21 mouse cellular contexts compared by ENCODE assay signal in genomic region chr6:54963599-54963998, GRCm38 (mm10). TPM values are rescaled to one million over a fixed set of nuclear protein-coding genes. Genes with fewer than 3 reads are reported as not detected.
DNase-seq lines count a peak whose midpoint lies in the region; ATAC-seq and TF ChIP-seq lines count a peak whose summit lies in the region.
"Had no signal": no experiment of that assay in that cellular context is flagged by ENCODE, and none has a peak within 500 bp of the region (broad histone marks: within the 10 kb centered on the region; RNA-seq: fewer than 3 reads in every experiment).

No protein-coding gene starts in this region.

- no peaks in the 10 kb centered on the region; the same call in 1 of the 2 replicates for H3K9me3 ChIP-seq in ES-Bruce4 (replicated peaks; ENCODE audit: control insufficient read depth, insufficient read depth, low read length, poor library complexity, severe bottlenecking)
- H3K9me3 ChIP-seq in MEL (replicated peaks; ENCODE audit: insufficient read depth, low read length) = no peaks in the 10 kb centered on the region
- H3K9me3 ChIP-seq: embryonic facial prominence, embryonic 13.5 days; embryonic facial prominence, embryonic 15.5 days; forebrain, embryonic 10.5 days; forebrain, embryonic 12.5 days; G1E had no signal

- H3K4me3 ChIP-seq in ES-Bruce4 (ENCODE audit: low read depth, low read length) (no peak overlapping the region), MEL (ENCODE audit: control insufficient read depth in 1 of 2, insufficient read depth in 1 of 2, low read depth in 2 of 2, low read length in 2 of 2) (no peak overlapping the region)
- H3K4me3 ChIP-seq: embryonic facial prominence, embryonic 13.5 days; embryonic facial prominence, embryonic 15.5 days; erythroblast, embryonic 14.5 days; forebrain, embryonic 10.5 days; forebrain, embryonic 12.5 days had no signal

- DNase-seq in MEL (ENCODE audit: low read depth, low spot score) = peak; percentile 22
- no peak for DNase-seq in kidney, adult 18-20 months
- no peak for DNase-seq in embryo, embryonic 9.5 days (ENCODE audit: extremely low spot score)
- DNase-seq: adrenal gland, adult 8-10 months; adrenal gland, postnatal 14 days; adrenal gland, postnatal 36 days; cerebellum, adult 11-12 months; cerebellum, adult 2 months; cerebellum, adult 9-10 months; cerebellum, postnatal 10 days; cerebellum, postnatal 25 days had no signal

- H3K27ac ChIP-seq in ES-Bruce4 (ENCODE audit: insufficient read depth, low read length) (peak overlapping the region; percentile 99), MEL (ENCODE audit: control insufficient read depth, low read depth, low read length) (no peak overlapping the region)
- H3K27ac ChIP-seq: embryonic facial prominence, embryonic 13.5 days; embryonic facial prominence, embryonic 15.5 days; forebrain, embryonic 10.5 days; forebrain, embryonic 12.5 days had no signal

- H3K4me1 ChIP-seq in ES-Bruce4 (ENCODE audit: control insufficient read depth, insufficient read depth, low read length) = peaks cover 8% of the 10 kb centered on the region
- H3K4me1 ChIP-seq in MEL (ENCODE audit: control insufficient read depth in 1 of 2, insufficient read depth in 2 of 2, low read length in 2 of 2) = peaks cover 0 to 4% of the 10 kb centered on the region in 2 experiments; a peak in 1 of 4 replicates
- H3K4me1 ChIP-seq: forebrain, embryonic 10.5 days; forebrain, embryonic 12.5 days had no signal

- peak; percentile 57; the same call in 1 of the 2 replicates for ATAC-seq in megakaryocyte-erythroid progenitor cell, adult 5-6 weeks (replicated peaks; ENCODE audit: low FRiP score, low TSS enrichment, poor library complexity, severe bottlenecking)
- ATAC-seq: forebrain, embryonic 14.5 days; forebrain, embryonic 16.5 days had no signal

- no peaks in the 10 kb centered on the region for H3K36me3 ChIP-seq in ES-Bruce4 (ENCODE audit: control insufficient read depth, insufficient read depth, low read length, poor library complexity, severe bottlenecking)
- H3K36me3 ChIP-seq in MEL (ENCODE audit: control insufficient read depth in 1 of 2, insufficient read depth in 2 of 2, low read length in 2 of 2) = peaks cover 0 to 2% of the 10 kb centered on the region in 2 experiments; a peak in 2 of 4 replicates
- H3K36me3 ChIP-seq: embryonic facial prominence, embryonic 13.5 days; embryonic facial prominence, embryonic 15.5 days; forebrain, embryonic 10.5 days; forebrain, embryonic 12.5 days; G1E had no signal

- TF ChIP-seq RAD21 in MEL (IDR thresholded peaks at IDR 0.05; ENCODE audit: low read depth, low read length) = no peak

- TF ChIP-seq EP300 in ES-Bruce4 (IDR thresholded peaks at IDR 0.05; ENCODE audit: insufficient read depth, low read depth, low read length) (no peak), MEL (IDR thresholded peaks at IDR 0.05; ENCODE audit: low read depth in 1 of 2, low read length in 2 of 2) (no peak)

- no peak overlapping the region for H3K9ac ChIP-seq in ES-Bruce4 (ENCODE audit: low read depth, poor library complexity, severe bottlenecking)
- H3K9ac ChIP-seq in MEL (ENCODE audit: control insufficient read depth, low read depth, low read length, poor library complexity, severe bottlenecking) = no peak overlapping the region
- H3K9ac ChIP-seq: embryonic facial prominence, embryonic 13.5 days; embryonic facial prominence, embryonic 15.5 days; forebrain, embryonic 12.5 days had no signal

- no peak for TF ChIP-seq CTCF in ES-Bruce4 (IDR thresholded peaks at IDR 0.05; ENCODE audit: low read depth, low read length)
- TF ChIP-seq CTCF in MEL (IDR thresholded peaks at IDR 0.05 in 2 of 3, conservative IDR thresholded peaks at IDR 0.05 in 1 of 3; ENCODE audit: control insufficient read depth in 1 of 3, insufficient read depth in 1 of 3, low read depth in 2 of 3, low read length in 3 of 3, poor library complexity in 1 of 3, severe bottlenecking in 1 of 3) = no peak

- H3K79me2 ChIP-seq in MEL (ENCODE audit: control insufficient read depth, insufficient read depth, low read length, poor library complexity) = no peaks in the 10 kb centered on the region

- TF ChIP-seq POLR2A in ES-Bruce4 (IDR thresholded peaks at IDR 0.05; ENCODE audit: insufficient read depth, low read length) (no peak), MEL (IDR thresholded peaks at IDR 0.05; ENCODE audit: control insufficient read depth in 1 of 2, insufficient read depth in 1 of 2, low read depth in 1 of 2, low read length in 2 of 2, poor library complexity in 1 of 2) (no peak)

- H3K27me3 ChIP-seq in ES-Bruce4 (ENCODE audit: control insufficient read depth, insufficient read depth, low read length, poor library complexity, severe bottlenecking) (no peaks in the 10 kb centered on the region), MEL (ENCODE audit: control insufficient read depth in 1 of 2, insufficient read depth in 2 of 2, low read length in 2 of 2) (no peaks in the 10 kb centered on the region)
- H3K27me3 ChIP-seq: embryonic facial prominence, embryonic 13.5 days; embryonic facial prominence, embryonic 15.5 days; forebrain, embryonic 12.5 days had no signal

TF ChIP-seq in MEL, 35 proteins besides CTCF, POLR2A, EP300 and RAD21:
- TF ChIP-seq GABPA (IDR thresholded peaks at IDR 0.05; ENCODE audit: low read depth, low read length) (no peak), ELF1 (IDR thresholded peaks at IDR 0.05; ENCODE audit: low read depth, low read length) (no peak), ZNF384 (IDR thresholded peaks at IDR 0.05; ENCODE audit: low read depth, low read length) (no peak), TAL1 (IDR thresholded peaks at IDR 0.05; ENCODE audit: low read length) (peak; percentile 49)

RNA-seq across cellular contexts. Expression of gene Nod1, which starts 8.8 kb away (rescaled TPM):
- polyA plus RNA-seq in ES-Bruce4 (2011; ENCODE audit: insufficient read depth, insufficient read length, low read depth, missing spikeins) (9.4 and 10.0 TPM in 2 replicates), MEL (2012; ENCODE audit: insufficient read depth in 1 of 2, insufficient read length in 2 of 2, low read depth in 1 of 2, low replicate concordance in 2 of 2, missing spikeins in 1 of 2) (under 1 TPM in 1 of 2 experiments, not detected in 1; 0.21 TPM)
- 0.10 and 0.12 TPM in 2 replicates for total RNA-seq in MEL (2012; rRNA removed)
- 1.3 and 2.2 TPM in 2 replicates for total RNA-seq in megakaryocyte-erythroid progenitor cell, adult 5-6 weeks (2014; fragmentation: Nextera tagmentation)
- total RNA-seq in megakaryocyte-erythroid progenitor cell, adult 5-6 weeks (2017) = 0.50 and 0.80 TPM in 2 replicates

RNA-seq across cellular contexts. Expression of gene Ggct, which starts 29.2 kb away (rescaled TPM):
- 44.7 and 50.1 TPM in 2 replicates for polyA plus RNA-seq in ES-Bruce4 (2011; ENCODE audit: insufficient read depth, insufficient read length, low read depth, missing spikeins)
- 19.1 and 23.7 TPM in 2 replicates for total RNA-seq in MEL (2012; rRNA removed)
- 10 to 100 TPM in 1 of 2 experiments, not detected in 1; 41.6 TPM for polyA plus RNA-seq in MEL (2012; ENCODE audit: insufficient read depth in 1 of 2, insufficient read length in 2 of 2, low read depth in 1 of 2, low replicate concordance in 2 of 2, missing spikeins in 1 of 2)
- 17.0 and 21.6 TPM in 2 replicates for total RNA-seq in megakaryocyte-erythroid progenitor cell, adult 5-6 weeks (2014; fragmentation: Nextera tagmentation)
- 34.8 and 57.3 TPM in 2 replicates for total RNA-seq in megakaryocyte-erythroid progenitor cell, adult 5-6 weeks (2017)
